In the genomic region with DNA sequence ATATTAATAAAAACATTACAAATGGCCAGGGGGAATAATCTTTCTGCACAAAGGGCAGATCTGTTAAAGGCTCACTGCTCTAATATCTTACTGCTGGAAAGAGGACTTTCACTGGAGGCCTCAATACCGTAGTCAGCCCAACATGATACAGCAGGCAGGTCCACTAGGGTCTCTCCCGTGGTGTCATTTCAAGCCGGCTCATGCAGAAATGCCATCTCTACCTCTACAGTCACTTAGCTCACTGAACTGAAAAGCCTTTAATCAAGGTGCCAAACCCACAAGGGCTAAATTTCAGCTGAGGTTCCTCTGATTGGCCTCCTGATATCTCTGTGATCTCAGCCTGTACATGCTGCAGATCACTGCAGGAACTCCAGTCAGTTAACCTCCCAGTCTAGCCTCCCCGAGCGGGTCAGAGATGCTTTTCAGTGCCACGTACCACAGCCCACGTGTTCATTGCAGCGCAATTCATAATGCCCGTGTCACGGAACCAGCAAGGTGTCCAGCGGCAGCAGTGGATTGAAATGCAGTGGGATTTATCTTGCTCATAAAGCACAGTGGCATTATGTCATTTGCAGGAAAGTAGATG, we compare ENCODE assay signal across 21 mouse cellular contexts.
"Had no signal": no experiment of that assay in that cellular context is flagged by ENCODE, and none has a peak within 500 bp of the region (broad histone marks: within the 10 kb centered on the region; RNA-seq: fewer than 3 reads in every experiment).

No protein-coding gene starts in this region.

- H3K4me2 ChIP-seq: heart, embryonic 12.5 days; hindbrain, embryonic 13.5 days; hindbrain, embryonic 15.5 days; limb, embryonic 13.5 days; limb, embryonic 15.5 days; liver, embryonic 12.5 days had no signal

- H3K27me3 ChIP-seq: heart, embryonic 12.5 days; hindbrain, embryonic 13.5 days; hindbrain, embryonic 15.5 days; limb, embryonic 13.5 days; limb, embryonic 15.5 days; liver, embryonic 12.5 days had no signal

- H3K27ac ChIP-seq: heart, embryonic 10.5 days; hindbrain, embryonic 13.5 days; hindbrain, embryonic 15.5 days; hindbrain, postnatal 0 days; limb, embryonic 13.5 days; limb, embryonic 15.5 days; liver, embryonic 12.5 days; liver, embryonic 14.5 days had no signal

- H3K9me3 ChIP-seq: heart, embryonic 10.5 days; hindbrain, embryonic 15.5 days; limb, embryonic 13.5 days; limb, embryonic 15.5 days; liver, embryonic 12.5 days had no signal

- H3K4me1 ChIP-seq: heart, embryonic 10.5 days; heart, embryonic 12.5 days; hindbrain, embryonic 13.5 days; hindbrain, embryonic 15.5 days; limb, embryonic 13.5 days; limb, embryonic 15.5 days; liver, embryonic 12.5 days had no signal

- ATAC-seq: hindbrain, postnatal 0 days; intestine, embryonic 16.5 days; liver, embryonic 12.5 days had no signal

- H3K36me3 ChIP-seq: heart, embryonic 10.5 days; heart, embryonic 12.5 days; hindbrain, embryonic 13.5 days; hindbrain, embryonic 15.5 days; limb, embryonic 13.5 days; limb, embryonic 15.5 days; liver, embryonic 12.5 days had no signal

- H3K9ac ChIP-seq: heart, embryonic 12.5 days; hindbrain, embryonic 13.5 days; hindbrain, embryonic 15.5 days; limb, embryonic 13.5 days; limb, embryonic 15.5 days; liver, embryonic 12.5 days; liver, embryonic 14.5 days had no signal

- DNase-seq: gastrocnemius, postnatal 14 days; gastrocnemius, postnatal 36 days; heart, adult 18-20 months; heart, postnatal 10 days; kidney, adult 11 months; kidney, adult 9 months; kidney, postnatal 14 days; layer of hippocampus, adult 9-11 months; layer of hippocampus, postnatal 36 days; left cerebral cortex, postnatal 4 days; lung, adult 18-20 months had no signal

- H3K4me3 ChIP-seq: heart, embryonic 10.5 days; heart, embryonic 12.5 days; hindbrain, embryonic 13.5 days; hindbrain, embryonic 15.5 days; limb, embryonic 13.5 days; limb, embryonic 15.5 days; liver, embryonic 12.5 days had no signal
